Mouse (Mus musculus): Measurements from ENCODE around the gene Bnip1. TPM values are rescaled to one million over a fixed set of nuclear protein-coding genes. Genes with fewer than 3 reads are reported as not detected.

The Bnip1 gene
- polyA plus RNA-seq, 1 experiment from 2014 or later: 52.0 TPM

Other genes starting within 250 kb of the Bnip1 start
- gene Ergic1, start 219.6 kb upstream of the Bnip1 start, polyA plus RNA-seq (2015; fragmentation: Nextera tagmentation; extraction: Ambion mirVana): 88.6 and 91.2 TPM in 2 replicates
- gene Dusp1, start 218.9 kb upstream of the Bnip1 start, polyA plus RNA-seq (2015; fragmentation: Nextera tagmentation; extraction: Ambion mirVana): 12.2 and 14.4 TPM in 2 replicates
- gene Atp6v0e, start 117.8 kb upstream of the Bnip1 start, polyA plus RNA-seq (2015; fragmentation: Nextera tagmentation; extraction: Ambion mirVana): 311 and 334 TPM in 2 replicates
- gene Crebrf, start 65.4 kb upstream of the Bnip1 start, polyA plus RNA-seq (2015; fragmentation: Nextera tagmentation; extraction: Ambion mirVana): 8.1 and 9.4 TPM in 2 replicates
- gene Nkx2-5, start 63.9 kb downstream of the Bnip1 start, polyA plus RNA-seq (2015; fragmentation: Nextera tagmentation; extraction: Ambion mirVana): 0.09 TPM in 1 of 2 replicates, not detected in the other
- gene Kifc5b, start 136.0 kb downstream of the Bnip1 start, polyA plus RNA-seq (2015; fragmentation: Nextera tagmentation; extraction: Ambion mirVana): 5.3 and 6.5 TPM in 2 replicates
- 6.8 and 8.0 TPM in 2 replicates for gene Phf1, start 152.0 kb downstream of the Bnip1 start, polyA plus RNA-seq (2015; fragmentation: Nextera tagmentation; extraction: Ambion mirVana)
- 294 and 314 TPM in 2 replicates for gene Cuta, start 158.5 kb downstream of the Bnip1 start, polyA plus RNA-seq (2015; fragmentation: Nextera tagmentation; extraction: Ambion mirVana)
- gene Syngap1, start 160.2 kb downstream of the Bnip1 start, polyA plus RNA-seq (2015; fragmentation: Nextera tagmentation; extraction: Ambion mirVana): 0.66 and 1.1 TPM in 2 replicates
- 13.8 and 14.8 TPM in 2 replicates for gene Zbtb9, start 192.1 kb downstream of the Bnip1 start, polyA plus RNA-seq (2015; fragmentation: Nextera tagmentation; extraction: Ambion mirVana)
- gene Bak1, start 247.9 kb downstream of the Bnip1 start, polyA plus RNA-seq (2015; fragmentation: Nextera tagmentation; extraction: Ambion mirVana): 8.5 and 10.3 TPM in 2 replicates